Mouse (Mus musculus) bone marrow, adult 2 months (tissue): Measurements from ENCODE around the gene Pcnx.

Experiments used
- CTCF ChIP-seq: fragments of 200-500 bp; IDR thresholded peaks from 2 replicates; pipeline ENCODE4 v1.5.1; 2011; ENCODE audit warnings: low read length, control low read depth; ENCODE audit not compliant: control insufficient read depth, insufficient read depth
- POLR2A ChIP-seq: fragments of 200-500 bp; IDR thresholded peaks from 2 replicates; pipeline ENCODE4 v1.6.1; 2011; ENCODE audit warnings: low read depth, mild to moderate bottlenecking, control low read depth, low read length, borderline replicate concordance; ENCODE audit not compliant: control insufficient read depth

DNA sequence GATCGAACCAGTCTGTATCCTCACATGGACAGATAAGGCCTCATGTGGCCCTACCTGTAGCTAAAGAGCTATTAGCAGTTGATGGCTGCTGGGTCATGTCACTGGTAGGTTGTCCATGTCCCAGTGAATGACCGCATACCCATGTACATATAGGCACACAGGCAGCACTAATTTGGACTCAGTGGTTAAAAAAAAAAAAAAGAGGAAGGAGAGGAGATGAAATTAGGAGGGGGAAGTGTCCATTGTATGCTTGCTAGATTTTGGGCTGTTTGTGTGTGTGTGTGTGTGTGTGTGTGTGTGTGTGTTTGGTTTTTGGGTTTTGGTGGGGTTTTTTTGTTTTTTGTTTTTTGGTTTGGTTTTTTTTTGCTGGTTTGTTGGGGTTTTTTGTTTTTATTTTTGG is 26.7 kb upstream of the Pcnx start:
- TF ChIP-seq POLR2A: no peak
- TF ChIP-seq CTCF: no peak
